Mouse (Mus musculus) stomach, postnatal 0 days (tissue): ENCODE measurements around the gene Eif4g3.

Experiments used
- CTCF ChIP-seq: IDR thresholded peaks from 2 replicates; pipeline ENCODE4 v1.5.1; 2016; ENCODE audit warnings: antibody characterized with exemption, low read depth, mild to moderate bottlenecking, moderate library complexity
- EP300 ChIP-seq: optimal IDR thresholded peaks from 2 replicates; pipeline ENCODE3; 2016; ENCODE audit warnings: antibody characterized with exemption

DNA sequence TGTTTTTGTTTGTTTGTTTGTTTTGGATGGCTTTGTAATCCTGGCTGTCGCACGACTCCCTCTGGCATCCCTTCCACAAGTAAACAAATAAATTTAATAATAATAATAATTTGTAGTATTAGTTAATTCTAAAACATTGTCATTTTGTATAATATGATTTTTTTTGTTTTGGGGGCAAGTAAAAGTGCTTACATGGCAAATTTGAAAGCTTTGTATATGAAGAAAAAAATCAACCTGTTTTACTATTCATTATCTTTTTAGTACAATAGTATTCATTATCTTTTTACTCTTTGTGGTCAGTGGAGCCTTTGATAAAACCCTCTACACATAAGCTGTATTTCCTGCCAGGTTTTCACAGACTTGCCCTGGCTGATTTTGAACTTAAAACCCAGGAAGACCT, 29.9 kb downstream of the Eif4g3 start:
- no peak for TF ChIP-seq CTCF
- no peak for TF ChIP-seq EP300
